Mouse (Mus musculus): ENCODE data around the gene Swap70. TPM values are rescaled to one million over a fixed set of nuclear protein-coding genes. Genes with fewer than 3 reads are reported as not detected.

Gene Swap70
- polyA plus RNA-seq, 1 experiment from 2014 or later, result 22.8 TPM

- H3K27me3 ChIP-seq (ENCODE audit: insufficient read depth, poor library complexity, severe bottlenecking), result no peaks in the 10 kb centered on the region
Observed at GRCm38 (mm10) chr7:110302886-110303285, 81.4 kb downstream of the Swap70 start.

DNA sequence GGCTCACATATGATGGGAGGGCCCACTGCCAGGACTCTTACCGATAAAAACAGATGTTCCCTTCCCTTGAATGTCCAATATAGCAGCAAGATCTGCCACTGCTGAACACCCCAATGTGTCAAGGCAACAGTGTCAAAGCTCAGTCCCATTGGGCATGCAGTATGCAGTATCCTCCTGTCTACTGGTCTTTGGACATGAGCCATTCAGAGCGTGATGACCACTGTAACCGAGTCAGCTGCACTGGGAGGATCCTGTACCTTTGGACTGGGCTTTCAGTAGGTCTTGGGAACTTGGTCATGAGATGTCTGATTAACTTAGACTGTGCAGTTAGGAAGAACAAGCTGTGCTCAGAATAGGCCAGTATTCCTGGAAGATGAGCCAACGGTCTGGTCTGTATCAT lies 84.0 kb downstream of the Swap70 start:
- Histone ChIP-seq H3K4me3 (no peak overlapping the region), H3K36me3 (peaks cover 38% of the 10 kb centered on the region), H3K9me3 (no peaks in the 10 kb centered on the region), H3K27ac (no peak overlapping the region), H3K4me1 (peaks cover 18% of the 10 kb centered on the region), H3K27me3 (ENCODE audit: insufficient read depth, poor library complexity, severe bottlenecking) (no peaks in the 10 kb centered on the region)
- 89% methylated on average over 4 of the region's 4 CpGs for WGBS
- DNase-seq (ENCODE audit: low spot score), result no peak

More at GRCm38 (mm10) chr7:110302886-110303285, 81.4 kb downstream of the Swap70 start:
- WGBS, result 60% methylated on average over 6 of the region's 6 CpGs
- Histone ChIP-seq H3K9me3 (no peaks in the 10 kb centered on the region), H3K4me1 (peaks cover 30% of the 10 kb centered on the region), H3K27ac (no peak overlapping the region), H3K36me3 (peaks cover 16% of the 10 kb centered on the region), H3K4me3 (no peak overlapping the region)
- DNase-seq (ENCODE audit: low spot score), result no peak

DNA sequence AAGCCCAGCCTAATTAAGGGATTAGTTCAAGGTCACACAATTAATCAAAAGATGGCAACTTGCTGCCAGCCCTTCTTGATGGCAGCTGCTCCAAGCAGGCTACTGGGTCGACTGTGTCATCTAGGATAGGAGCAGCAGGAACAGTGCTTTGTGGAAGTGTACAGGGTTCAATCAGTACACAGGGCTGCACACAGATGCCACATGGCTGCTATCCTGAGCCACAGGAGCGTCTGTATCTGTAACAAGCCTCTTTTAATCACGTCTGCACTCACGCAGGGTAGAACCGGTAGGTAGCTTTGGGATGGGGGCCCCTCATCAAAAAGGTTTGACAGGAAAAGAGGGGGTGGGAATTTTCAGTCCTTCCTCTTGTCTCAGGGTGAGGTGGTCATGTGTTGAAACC lies 84.8 kb downstream of the Swap70 start:
- H3K27me3 ChIP-seq (ENCODE audit: insufficient read depth, poor library complexity, severe bottlenecking), result no peaks in the 10 kb centered on the region
- no peak overlapping the region for H3K4me3 ChIP-seq
- WGBS, result 43% methylated on average over 5 of the region's 5 CpGs
- DNase-seq (ENCODE audit: low spot score), result no peak
- peaks cover 46% of the 10 kb centered on the region for H3K36me3 ChIP-seq
- no peak overlapping the region for H3K27ac ChIP-seq
- H3K9me3 ChIP-seq, result no peaks in the 10 kb centered on the region
- peaks cover 18% of the 10 kb centered on the region for H3K4me1 ChIP-seq

DNA sequence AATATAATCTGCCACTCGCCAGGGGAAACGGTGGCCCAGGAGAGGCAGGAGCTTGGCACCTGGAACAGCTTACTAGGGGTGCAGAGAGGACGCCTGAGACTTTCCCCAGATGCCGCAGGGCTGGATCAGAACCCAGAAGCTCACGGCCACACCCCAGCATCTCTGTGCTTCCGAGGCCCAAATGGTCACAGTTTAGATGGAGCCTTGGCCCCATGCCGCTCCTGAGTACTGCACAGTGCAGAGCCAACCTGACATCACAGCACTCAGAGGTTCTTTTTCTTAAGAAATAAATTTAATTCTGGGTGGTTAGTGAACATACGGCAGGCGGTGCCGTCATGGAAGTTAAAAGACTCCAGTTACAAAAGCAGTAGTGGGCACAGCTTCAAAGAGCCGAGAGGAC lies 86.2 kb downstream of the Swap70 start:
- peaks cover 61% of the 10 kb centered on the region for H3K36me3 ChIP-seq
- no peak for DNase-seq (ENCODE audit: low spot score)
- WGBS, result 88% methylated on average over 11 of the region's 11 CpGs
- peaks cover 18% of the 10 kb centered on the region for H3K4me1 ChIP-seq
- no peaks in the 10 kb centered on the region for H3K27me3 ChIP-seq (ENCODE audit: insufficient read depth, poor library complexity, severe bottlenecking)
- H3K4me3 ChIP-seq, result no peak overlapping the region
- H3K27ac ChIP-seq, result no peak overlapping the region
- H3K9me3 ChIP-seq, result no peaks in the 10 kb centered on the region

DNA sequence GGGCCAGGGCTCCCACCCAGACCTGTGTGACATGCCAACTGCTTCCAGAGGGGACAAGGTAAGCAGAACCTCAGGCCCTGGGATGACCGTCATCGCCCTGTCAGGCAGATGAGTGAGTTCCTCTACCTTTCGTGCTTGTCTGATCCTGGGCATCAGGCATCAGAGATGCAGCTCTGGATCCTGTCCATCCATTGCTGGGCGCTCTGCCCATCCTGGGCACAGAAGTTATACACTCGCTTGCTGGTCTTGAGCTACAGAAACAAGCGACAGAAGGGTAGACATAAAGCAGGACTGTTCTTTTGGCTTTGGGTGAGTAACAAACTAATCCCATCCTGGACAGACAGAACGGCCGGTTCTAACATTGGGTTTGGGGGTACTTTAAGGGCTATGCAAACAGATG lies 87.7 kb downstream of the Swap70 start:
- H3K9me3 ChIP-seq, result no peaks in the 10 kb centered on the region
- H3K27me3 ChIP-seq (ENCODE audit: insufficient read depth, poor library complexity, severe bottlenecking), result no peaks in the 10 kb centered on the region
- H3K27ac ChIP-seq, result no peak overlapping the region
- H3K36me3 ChIP-seq, result peaks cover 75% of the 10 kb centered on the region
- 91% methylated on average over 8 of the region's 8 CpGs for WGBS
- DNase-seq (ENCODE audit: low spot score), result no peak
- H3K4me3 ChIP-seq, result no peak overlapping the region
- H3K4me1 ChIP-seq, result peaks cover 13% of the 10 kb centered on the region

DNA sequence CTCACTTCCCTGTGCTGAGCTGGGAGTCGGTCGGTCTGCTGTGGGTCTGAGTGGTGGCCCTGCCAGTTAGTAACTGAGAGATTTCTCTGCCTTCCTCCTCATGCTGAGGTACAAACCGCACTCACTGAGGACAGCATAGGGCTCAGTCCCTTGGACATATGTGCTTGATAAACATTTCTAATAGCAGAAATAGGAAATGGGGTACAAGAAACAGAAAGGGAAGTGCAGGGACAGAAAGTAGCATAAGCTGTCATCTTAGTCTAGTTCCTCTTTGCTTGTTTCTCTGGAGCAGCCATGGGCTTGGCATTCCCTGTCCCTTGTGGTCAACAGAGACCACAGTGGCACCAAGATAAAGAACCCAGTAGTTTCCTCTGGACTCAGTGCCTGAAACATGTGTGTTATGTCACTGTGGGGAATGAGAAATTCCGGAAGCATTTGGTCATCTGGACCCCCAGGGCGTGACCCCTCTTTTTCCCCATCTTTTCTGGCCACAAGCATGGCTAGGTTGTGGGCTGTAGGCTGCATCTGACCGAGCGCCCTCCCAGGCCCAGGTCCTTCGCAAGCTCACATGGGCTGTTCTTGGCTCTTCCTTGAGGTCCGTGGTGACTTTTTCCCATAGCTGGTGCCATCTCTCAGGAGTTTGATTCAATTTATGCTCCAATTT lies 92.0 kb downstream of the Swap70 start:
- Histone ChIP-seq H3K4me1 (no peaks in the 10 kb centered on the region; the same call in 1 of the 2 replicates), H3K4me3 (no peak overlapping the region), H3K27ac (no peak overlapping the region), H3K36me3 (peaks cover 90% of the 10 kb centered on the region), H3K9me3 (peaks cover 6% of the 10 kb centered on the region; the same call in 1 of the 2 replicates), H3K27me3 (ENCODE audit: insufficient read depth, poor library complexity, severe bottlenecking) (no peaks in the 10 kb centered on the region)
- WGBS, result 86% methylated on average over 9 of the region's 9 CpGs
- DNase-seq (ENCODE audit: low spot score), result no peak

- Histone ChIP-seq H3K4me1 (peaks cover 7% of the 10 kb centered on the region), H3K4me3 (no peak overlapping the region), H3K27ac (no peak overlapping the region), H3K36me3 (peaks cover 86% of the 10 kb centered on the region), H3K9me3 (peaks cover 6% of the 10 kb centered on the region; the same call in 1 of the 2 replicates), H3K27me3 (ENCODE audit: insufficient read depth, poor library complexity, severe bottlenecking) (no peaks in the 10 kb centered on the region)
- no peak for DNase-seq (ENCODE audit: low spot score)
- WGBS, result 90% methylated on average over 7 of the region's 7 CpGs
Observed at GRCm38 (mm10) chr7:110314401-110314890, 92.9 kb downstream of the Swap70 start.

DNA sequence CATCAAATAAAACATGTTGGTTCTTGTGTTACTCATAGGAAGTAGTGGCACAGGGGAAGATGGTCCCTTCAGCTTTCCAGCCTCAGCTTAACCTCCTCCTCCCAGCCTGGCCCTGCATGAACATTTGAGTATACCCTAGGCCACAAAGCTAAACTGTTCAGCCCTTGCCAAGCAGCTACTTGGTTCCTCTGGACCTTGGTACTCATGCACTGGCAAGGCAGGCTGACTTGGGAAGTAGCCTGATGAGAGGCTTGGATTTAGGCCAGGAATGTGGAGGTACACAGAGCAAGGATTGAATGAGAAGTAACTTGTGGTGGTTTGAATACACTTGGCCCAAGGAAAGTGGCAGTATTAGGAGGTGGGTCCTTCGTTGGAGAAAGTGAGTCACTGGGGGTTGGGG lies 93.8 kb downstream of the Swap70 start:
- Histone ChIP-seq H3K4me3 (no peak overlapping the region), H3K36me3 (peaks cover 81% of the 10 kb centered on the region), H3K4me1 (peaks cover 16% of the 10 kb centered on the region), H3K27me3 (ENCODE audit: insufficient read depth, poor library complexity, severe bottlenecking) (no peaks in the 10 kb centered on the region), H3K9me3 (peaks cover 6% of the 10 kb centered on the region; the same call in 1 of the 2 replicates), H3K27ac (no peak overlapping the region)
- DNase-seq (ENCODE audit: low spot score), result no peak
- 83% methylated on average over 1 of the region's 1 CpGs for WGBS

GRCm38 (mm10) chr7:110317412-110317811 lies 95.9 kb downstream of the Swap70 start:
- Histone ChIP-seq H3K4me1 (peaks cover 16% of the 10 kb centered on the region), H3K27me3 (ENCODE audit: insufficient read depth, poor library complexity, severe bottlenecking) (no peaks in the 10 kb centered on the region), H3K9me3 (peaks cover 6% of the 10 kb centered on the region; the same call in 1 of the 2 replicates), H3K27ac (no peak overlapping the region), H3K36me3 (peaks cover 68% of the 10 kb centered on the region), H3K4me3 (no peak overlapping the region)
- WGBS, result 85% methylated on average over 4 of the region's 4 CpGs
- DNase-seq (ENCODE audit: low spot score), result no peak

- DNase-seq (ENCODE audit: low spot score), result peak; percentile 88
- Histone ChIP-seq H3K4me1 (peaks cover 16% of the 10 kb centered on the region), H3K9me3 (peaks cover 6% of the 10 kb centered on the region; the same call in 1 of the 2 replicates), H3K36me3 (peaks cover 60% of the 10 kb centered on the region), H3K27ac (no peak overlapping the region), H3K4me3 (no peak overlapping the region), H3K27me3 (ENCODE audit: insufficient read depth, poor library complexity, severe bottlenecking) (0 out of 2 replicates have a peak, but pooled peaks cover 3% of the 10 kb centered on the region)
- 27% methylated on average over 6 of the region's 6 CpGs for WGBS
Observed at GRCm38 (mm10) chr7:110318971-110319519, 97.5 kb downstream of the Swap70 start.

DNA sequence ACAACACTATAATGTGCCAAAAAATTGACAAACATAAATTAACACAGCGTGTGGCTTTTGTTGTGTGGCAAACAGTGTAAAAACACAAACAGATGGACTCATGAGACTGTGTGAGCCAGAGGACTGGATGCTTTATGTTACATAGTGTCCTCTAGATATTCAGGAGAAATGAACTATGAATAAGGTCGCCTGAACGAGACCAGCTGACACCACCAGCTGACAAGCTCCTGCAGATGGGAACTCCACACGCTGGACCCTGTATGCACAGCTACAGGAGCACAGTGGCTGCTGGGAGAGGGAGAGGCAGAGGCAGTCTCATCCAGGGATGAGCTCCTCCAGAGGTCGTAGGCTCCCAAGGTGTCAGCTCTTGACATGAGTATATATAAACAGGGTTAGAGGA lies 99.6 kb downstream of the Swap70 start:
- Histone ChIP-seq H3K27me3 (ENCODE audit: insufficient read depth, poor library complexity, severe bottlenecking) (0 out of 2 replicates have a peak, but pooled peaks cover 3% of the 10 kb centered on the region), H3K9me3 (no peaks in the 10 kb centered on the region), H3K4me3 (no peak overlapping the region), H3K4me1 (peaks cover 16% of the 10 kb centered on the region), H3K36me3 (peaks cover 60% of the 10 kb centered on the region), H3K27ac (no peak overlapping the region)
- 77% methylated on average over 5 of the region's 5 CpGs for WGBS
- DNase-seq (ENCODE audit: low spot score), result no peak

DNA sequence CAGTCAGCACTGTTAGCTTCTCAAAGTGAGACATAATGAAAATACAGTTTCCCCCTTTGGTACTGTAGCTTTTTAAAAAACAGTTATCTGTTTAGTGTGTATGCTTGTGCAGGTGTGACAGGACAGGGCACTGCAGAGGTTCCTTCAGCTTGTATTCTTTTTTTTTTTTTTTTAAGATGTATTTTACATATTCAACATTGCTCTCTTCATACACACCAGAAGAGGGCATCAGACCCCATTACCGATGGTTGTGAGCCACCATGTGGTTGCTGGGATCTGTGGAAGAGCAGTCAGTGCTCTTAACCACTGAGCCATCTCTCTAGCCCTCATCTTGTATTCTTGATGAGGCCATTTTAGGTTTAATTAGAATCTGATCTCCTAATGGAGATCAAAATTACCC lies 103.3 kb downstream of the Swap70 start:
- 84% methylated on average over 1 of the region's 1 CpGs for WGBS
- peaks cover 76% of the 10 kb centered on the region for H3K36me3 ChIP-seq

GRCm38 (mm10) chr7:110325381-110326110 lies 104.0 kb downstream of the Swap70 start:
- Histone ChIP-seq H3K9me3 (no peaks in the 10 kb centered on the region), H3K27ac (no peak overlapping the region), H3K27me3 (ENCODE audit: insufficient read depth, poor library complexity, severe bottlenecking) (0 out of 2 replicates have a peak, but pooled peaks cover 3% of the 10 kb centered on the region), H3K4me3 (no peak overlapping the region), H3K36me3 (peaks cover 71% of the 10 kb centered on the region), H3K4me1 (no peaks in the 10 kb centered on the region)
- 89% methylated on average over 5 of the region's 5 CpGs for WGBS
- no peak for DNase-seq (ENCODE audit: low spot score)

More for the DNA sequence above, 103.3 kb downstream of the Swap70 start:
- Histone ChIP-seq H3K4me1 (peaks cover 5% of the 10 kb centered on the region), H3K27ac (no peak overlapping the region), H3K27me3 (ENCODE audit: insufficient read depth, poor library complexity, severe bottlenecking) (0 out of 2 replicates have a peak, but pooled peaks cover 3% of the 10 kb centered on the region), H3K9me3 (no peaks in the 10 kb centered on the region), H3K4me3 (no peak overlapping the region)
- no peak for DNase-seq (ENCODE audit: low spot score)

Measured in heart, embryonic 10.5 days (tissue).